Mouse (Mus musculus) embryonic fibroblast, embryonic 13.5 days (primary cell): Measurements from ENCODE around the gene Pard3b.

Experiments
- CTCF ChIP-seq: IDR thresholded peaks from 2 replicates; pipeline ENCODE4 v1.5.1; 2011; ENCODE audit warnings: mild to moderate bottlenecking, control low read depth, low read length, moderate library complexity, borderline replicate concordance; ENCODE audit not compliant: insufficient read depth
- POLR2A ChIP-seq: IDR thresholded peaks from 2 replicates; pipeline ENCODE4 v1.6.1; 2011; ENCODE audit warnings: low read depth, mild to moderate bottlenecking, control low read depth, low read length, moderate library complexity

DNA sequence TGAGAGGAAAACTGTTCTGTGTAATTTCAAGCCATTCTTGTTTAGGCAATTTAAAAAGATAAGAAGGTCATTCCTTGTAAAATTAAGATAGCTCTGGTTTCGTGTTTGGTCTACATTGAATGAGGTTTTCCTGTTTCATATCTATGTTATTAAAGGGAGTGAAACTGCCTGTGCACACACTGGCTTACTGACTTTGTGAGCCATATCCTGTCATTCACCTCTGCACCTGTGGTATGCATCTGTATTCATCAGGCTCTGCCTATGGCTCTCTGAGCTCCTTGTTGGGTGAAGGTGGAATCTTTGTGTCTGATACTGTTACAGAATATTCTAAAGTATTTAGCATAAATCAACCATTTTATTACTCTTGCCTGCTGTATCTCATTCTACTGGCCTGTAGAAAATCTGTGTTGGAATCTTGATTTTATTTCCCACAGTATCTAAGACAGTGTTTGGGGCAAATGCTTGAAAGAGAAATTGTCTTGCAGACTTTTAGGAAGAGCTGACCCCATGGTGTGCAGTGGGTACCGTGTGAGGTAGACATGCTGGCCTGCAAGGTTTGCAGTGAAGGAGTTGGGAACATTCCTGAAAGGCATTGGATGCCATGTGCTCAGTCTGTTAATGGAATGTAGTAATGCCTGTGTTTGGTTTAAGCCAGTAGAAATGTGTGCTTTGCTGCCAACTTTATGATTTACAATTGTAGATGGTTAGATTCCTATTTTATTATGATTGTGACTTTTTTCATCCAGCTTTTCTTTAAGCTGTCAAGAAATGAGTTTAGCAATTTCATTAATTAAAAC, 228.9 kb downstream of the Pard3b start:
- TF ChIP-seq POLR2A (no peak), CTCF (no peak)
